Mouse (Mus musculus): ENCODE results near the gene Atxn7l3.

Gene Atxn7l3

GRCm38 (mm10) chr11:102263211-102263610 lies 33.2 kb downstream of the Atxn7l3 start:
- no peak for DNase-seq

GRCm38 (mm10) chr11:102258521-102258920 lies 37.9 kb downstream of the Atxn7l3 start:
- no peak for DNase-seq

GRCm38 (mm10) chr11:102258095-102258494 lies 38.3 kb downstream of the Atxn7l3 start:
- no peak for DNase-seq

GRCm38 (mm10) chr11:102257514-102257913 lies 38.9 kb downstream of the Atxn7l3 start:
- no peak for DNase-seq

- no peak for DNase-seq
These were observed 46.9 kb downstream of the Atxn7l3 start for GRCm38 (mm10) chr11:102249351-102250090.

GRCm38 (mm10) chr11:102248630-102249230 lies 47.7 kb downstream of the Atxn7l3 start, which contains the start of gene BC030867:
Gene BC030867, plus strand, starts transcription at chr11:102248882.
- peak; percentile 97 for DNase-seq

- DNase-seq: no peak
These were observed 49.6 kb downstream of the Atxn7l3 start for GRCm38 (mm10) chr11:102246871-102247270.

- DNase-seq: no peak
These were observed 50.2 kb downstream of the Atxn7l3 start for GRCm38 (mm10) chr11:102246273-102246635.

GRCm38 (mm10) chr11:102245581-102246272 lies 50.7 kb downstream of the Atxn7l3 start:
- no peak for DNase-seq

- DNase-seq: peak; percentile 98
These were observed 51.4 kb downstream of the Atxn7l3 start for GRCm38 (mm10) chr11:102244926-102245449.

GRCm38 (mm10) chr11:102241874-102242273 lies 54.6 kb downstream of the Atxn7l3 start:
- DNase-seq: no peak

- no peak for DNase-seq
These were observed 55.2 kb downstream of the Atxn7l3 start for GRCm38 (mm10) chr11:102241246-102241645.

- DNase-seq: no peak
These were observed 55.8 kb downstream of the Atxn7l3 start for GRCm38 (mm10) chr11:102240636-102241035.

Data from heart, adult 11 months (tissue).